8 mouse cellular contexts compared by ENCODE assay signal in the genomic region with DNA sequence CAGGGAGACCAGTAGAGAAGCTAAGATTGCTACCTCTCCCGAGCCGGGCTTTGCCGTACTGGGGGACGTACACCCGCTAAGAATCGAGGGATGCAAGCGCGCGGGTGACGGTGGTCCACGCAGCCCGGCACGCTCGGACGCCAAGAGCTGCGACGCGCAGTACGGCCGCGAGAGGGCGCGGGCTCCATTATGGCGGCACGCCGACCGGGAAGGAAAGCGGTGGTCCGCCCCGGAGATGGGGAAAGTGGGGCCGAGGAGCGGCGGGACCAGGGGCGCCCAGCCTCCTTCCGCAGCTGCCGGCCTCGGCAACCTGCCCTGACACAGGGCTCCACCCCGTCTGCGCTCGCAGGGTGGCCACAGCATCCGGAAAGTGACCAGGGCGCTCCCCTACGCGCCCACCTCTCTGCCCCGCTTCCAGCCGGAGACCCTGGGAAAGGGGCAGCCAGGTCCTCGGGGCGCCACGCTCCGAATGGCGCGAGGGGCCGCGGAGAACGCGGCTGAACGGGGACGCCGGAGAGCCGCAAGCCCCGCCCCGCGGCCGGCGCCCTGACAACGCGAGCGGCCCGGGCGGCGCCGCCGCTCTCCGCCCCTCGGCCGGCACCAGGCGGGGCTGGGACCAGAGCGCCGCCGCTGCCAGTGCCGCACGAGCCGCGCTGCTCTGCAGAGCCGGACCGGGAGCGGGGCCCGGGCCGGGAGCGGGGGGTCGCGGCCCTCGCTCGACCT. TPM values are rescaled to one million over a fixed set of nuclear protein-coding genes. Genes with fewer than 3 reads are reported as not detected.
DNase-seq lines count a peak whose midpoint lies in the region; ATAC-seq and TF ChIP-seq lines count a peak whose summit lies in the region.

A gene (plus strand): TSS at position 257 of the 723 bp plus-strand sequence.

- peaks cover 4% of the 10 kb centered on the region for H3K36me3 ChIP-seq in embryonic facial prominence, embryonic 13.5 days
- peaks cover 17% of the 10 kb centered on the region for H3K36me3 ChIP-seq in limb, embryonic 13.5 days
- H3K36me3 ChIP-seq in midbrain, embryonic 15.5 days (replicated peaks): peaks cover 13% of the 10 kb centered on the region; the same call in 1 of the 2 replicates
- H3K36me3 ChIP-seq in spleen, adult 2 months (ENCODE audit: control insufficient read depth, insufficient read depth, low read length): no peaks in the 10 kb centered on the region

- peak within 1 kb of the TSS; percentile 80 for H3K4me3 ChIP-seq in embryonic facial prominence, embryonic 13.5 days
- peak within 1 kb of the TSS; percentile 78 for H3K4me3 ChIP-seq in limb, embryonic 13.5 days
- H3K4me3 ChIP-seq in midbrain, embryonic 15.5 days: peak within 1 kb of the TSS; percentile 77
- H3K4me3 ChIP-seq in spleen, adult 2 months (ENCODE audit: extremely low read depth, insufficient read depth, insufficient read length): peak within 1 kb of the TSS; percentile 79

- peak within 1 kb of the TSS; percentile 89 for H3K4me2 ChIP-seq in embryonic facial prominence, embryonic 13.5 days
- peak within 1 kb of the TSS; percentile 84 for H3K4me2 ChIP-seq in limb, embryonic 13.5 days (replicated peaks)
- H3K4me2 ChIP-seq in midbrain, embryonic 15.5 days: peak within 1 kb of the TSS; percentile 87

- ATAC-seq in embryonic facial prominence, embryonic 13.5 days (ENCODE audit: insufficient number of reproducible peaks, insufficient read depth, low FRiP score, low TSS enrichment, low read depth): peak; percentile 83
- ATAC-seq in limb, embryonic 13.5 days (ENCODE audit: low FRiP score, low read depth): peak; percentile 89
- peak; percentile 92 for ATAC-seq in midbrain, embryonic 15.5 days (replicated peaks)

- TF ChIP-seq CTCF in spleen, adult 2 months (IDR thresholded peaks at IDR 0.05; ENCODE audit: extremely low read depth, insufficient read depth, insufficient read length, insufficient replicate concordance): peak; percentile 84

- peak; percentile 83 for DNase-seq in 416B (ENCODE audit: low read depth)
- peak; percentile 69 to 72 for DNase-seq in adrenal gland, postnatal 4 days (ENCODE audit: low spot score in 2 of 2)
- DNase-seq in heart, adult 8-10 months (ENCODE audit: low spot score): peak; percentile 85
- peak; percentile 80 for DNase-seq in kidney, adult 9 months
- DNase-seq in spleen, adult 2 months (ENCODE audit: low read depth in 1 of 2, low spot score in 2 of 2): peak; percentile 50 to 83

- peaks cover 14% of the 10 kb centered on the region; the same call in 1 of the 2 replicates for H3K4me1 ChIP-seq in embryonic facial prominence, embryonic 13.5 days
- H3K4me1 ChIP-seq in limb, embryonic 13.5 days: peaks cover 19% of the 10 kb centered on the region
- H3K4me1 ChIP-seq in midbrain, embryonic 15.5 days: peaks cover 14% of the 10 kb centered on the region
- H3K4me1 ChIP-seq in spleen, adult 2 months (ENCODE audit: control insufficient read depth, insufficient read depth, insufficient read length): no peaks in the 10 kb centered on the region; the same call in 1 of the 2 replicates

- no peaks in the 10 kb centered on the region for H3K9me3 ChIP-seq in embryonic facial prominence, embryonic 13.5 days
- no peaks in the 10 kb centered on the region for H3K9me3 ChIP-seq in limb, embryonic 13.5 days
- H3K9me3 ChIP-seq in midbrain, embryonic 15.5 days: no peaks in the 10 kb centered on the region

- peak within 1 kb of the TSS; percentile 83 for H3K9ac ChIP-seq in embryonic facial prominence, embryonic 13.5 days
- H3K9ac ChIP-seq in limb, embryonic 13.5 days: peak within 1 kb of the TSS; percentile 79
- peak within 1 kb of the TSS; percentile 85 for H3K9ac ChIP-seq in midbrain, embryonic 15.5 days

- under 1% methylated on average over 86 of the region's 94 CpGs for WGBS in embryonic facial prominence, embryonic 13.5 days
- under 1% methylated on average over 87 of the region's 94 CpGs for WGBS in limb, embryonic 13.5 days
- WGBS in midbrain, embryonic 15.5 days: under 1% methylated on average over 92 of the region's 94 CpGs
- under 1% methylated on average over 91 of the region's 94 CpGs for WGBS in spleen, adult 2 months

- H3K27me3 ChIP-seq in embryonic facial prominence, embryonic 13.5 days: no peaks in the 10 kb centered on the region
- H3K27me3 ChIP-seq in limb, embryonic 13.5 days: no peaks in the 10 kb centered on the region
- H3K27me3 ChIP-seq in midbrain, embryonic 15.5 days (replicated peaks): peaks cover 3% of the 10 kb centered on the region; the same call in 1 of the 2 replicates
- H3K27me3 ChIP-seq in spleen, adult 2 months (ENCODE audit: control insufficient read depth, insufficient read depth, low read length): no peaks in the 10 kb centered on the region

- TF ChIP-seq POLR2A in spleen, adult 2 months (IDR thresholded peaks at IDR 0.05; ENCODE audit: low read depth, low read length): 0 out of 2 replicates have a peak, but pooled peaks have one; percentile 6

- peak within 1 kb of the TSS; percentile 96 for H3K27ac ChIP-seq in embryonic facial prominence, embryonic 13.5 days
- H3K27ac ChIP-seq in limb, embryonic 13.5 days: peak within 1 kb of the TSS; percentile 94
- peak within 1 kb of the TSS; percentile 97 for H3K27ac ChIP-seq in midbrain, embryonic 15.5 days
- H3K27ac ChIP-seq in spleen, adult 2 months (ENCODE audit: insufficient read depth, low read length): peak within 1 kb of the TSS; percentile 86

RNA-seq across cellular contexts. Expression of the gene that starts here (rescaled TPM):
- total RNA-seq in adrenal gland, postnatal 4 days (2021): 10 to 100 TPM in 1 of 2 experiments, 1 to 10 TPM in 1; 8.2 to 12.5 TPM
- 15.3 and 15.4 TPM in 2 replicates for polyA plus RNA-seq in embryonic facial prominence, embryonic 13.5 days (2015; fragmentation: Nextera tagmentation; extraction: Ambion mirVana)
- total RNA-seq in heart, adult 8-10 months (2022): 1 to 10 TPM; 2.6 to 3.6 (median 2.8) TPM
- polyA plus RNA-seq in limb, embryonic 13.5 days (2015; fragmentation: Nextera tagmentation; extraction: Ambion mirVana): 15.2 and 18.4 TPM in 2 replicates
- 21.9 and 26.0 TPM in 2 replicates for polyA plus RNA-seq in midbrain, embryonic 15.5 days (2015; fragmentation: Nextera tagmentation; extraction: Ambion mirVana)
- polyA plus RNA-seq in spleen, adult 2 months (2012; rRNA removed): 44.6 and 55.6 TPM in 2 replicates

Comparison
In these comparisons a context has a peak if more than half of its experiments do, and no peak if none do; other contexts are left out.
1. Peak in every context shown above with its lines: DNase-seq, ATAC-seq, H3K4me3 ChIP-seq and H3K27ac ChIP-seq.